Mouse (Mus musculus): ENCODE data around the gene Pou4f1.

DNA sequence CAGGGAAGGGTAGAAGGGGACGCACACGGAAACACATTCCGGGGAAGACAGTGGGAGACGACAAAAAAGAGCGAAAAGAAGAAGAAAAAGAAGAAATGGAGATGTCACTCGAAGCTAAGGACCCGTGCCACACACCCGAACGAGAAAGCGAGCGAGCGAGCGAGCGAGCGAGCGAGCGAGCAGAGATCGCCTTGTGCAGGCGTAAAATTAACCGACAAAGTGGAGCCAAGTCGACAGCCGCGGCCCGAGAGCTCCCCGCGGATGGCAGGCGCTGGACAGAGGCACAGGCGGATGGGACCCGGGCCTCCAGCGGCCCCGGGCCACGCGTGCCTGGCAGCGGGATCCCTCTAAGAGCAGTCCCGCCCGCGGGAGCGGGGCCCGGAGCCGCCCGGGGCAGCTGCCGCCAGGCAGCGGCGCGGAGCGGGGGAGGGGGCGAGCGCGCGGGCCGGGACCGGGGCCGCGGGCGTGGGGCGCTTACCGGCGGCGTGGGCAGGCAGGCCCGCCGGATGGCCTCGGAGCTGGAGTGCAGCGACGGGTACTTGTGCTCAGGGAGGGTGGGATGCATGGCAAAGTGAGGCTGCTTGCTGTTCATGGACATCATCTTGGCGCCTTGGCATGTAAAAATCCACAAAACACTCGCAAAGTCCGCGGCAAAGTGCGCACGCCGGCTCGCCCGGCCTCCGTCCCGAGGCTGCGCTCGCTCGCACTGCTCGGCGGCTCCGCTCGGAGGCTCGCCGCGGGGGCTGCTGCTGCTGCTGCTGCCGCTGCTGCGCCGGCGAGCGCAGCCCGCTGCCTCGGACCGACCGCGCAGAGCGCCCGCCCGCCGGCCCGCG, 450 bp downstream of the Pou4f1 start:
- TF ChIP-seq CTCF (IDR thresholded peaks at IDR 0.05; ENCODE audit: low read depth) (no peak), EP300 (IDR thresholded peaks at IDR 0.05; ENCODE audit: low read depth) (no peak)
